11 mouse cellular contexts compared by ENCODE assay signal in genomic region chr9:112188358-112188893, GRCm38 (mm10). TPM values are rescaled to one million over a fixed set of nuclear protein-coding genes. Genes with fewer than 3 reads are reported as not detected.
DNase-seq lines count a peak whose midpoint lies in the region; TF ChIP-seq lines count a peak whose summit lies in the region.
"Had no signal": no experiment of that assay in that cellular context is flagged by ENCODE, and none has a peak within 500 bp of the region (broad histone marks: within the 10 kb centered on the region; RNA-seq: fewer than 3 reads in every experiment).

No protein-coding gene starts in this region.

- no peak for TF ChIP-seq CTCF in kidney, adult 2 months (conservative IDR thresholded peaks at IDR 0.05; ENCODE audit: insufficient read depth, insufficient read length, low read depth, low read length)

- H3K4me1 ChIP-seq in kidney, adult 2 months (ENCODE audit: control insufficient read depth, insufficient read depth, low read length) = no peaks in the 10 kb centered on the region

- H3K27ac ChIP-seq in kidney, adult 2 months (ENCODE audit: insufficient read depth, low read depth, low read length) = no peak overlapping the region
- H3K27ac ChIP-seq: liver, embryonic 13.5 days had no signal

- H3K4me3 ChIP-seq in kidney, adult 2 months (ENCODE audit: insufficient read depth, low read depth, low read length) = no peak overlapping the region
- H3K4me3 ChIP-seq: liver, embryonic 13.5 days; megakaryocyte, embryonic 14.5 days had no signal

- no peaks in the 10 kb centered on the region for H3K27me3 ChIP-seq in kidney, adult 2 months (replicated peaks; ENCODE audit: control insufficient read depth, insufficient read depth, low read length)
- H3K27me3 ChIP-seq: megakaryocyte, embryonic 14.5 days had no signal

- H3K36me3 ChIP-seq in kidney, adult 2 months (ENCODE audit: control insufficient read depth, insufficient read depth, low read length) = no peaks in the 10 kb centered on the region
- H3K36me3 ChIP-seq: liver, embryonic 13.5 days had no signal

- DNase-seq in frontal cortex, adult 2 months (ENCODE audit: extremely low spot score in 1 of 2, low spot score in 1 of 2) = peak; percentile 50 to 58
- no peak for DNase-seq in frontal cortex, postnatal 25 days (ENCODE audit: low spot score in 2 of 2)
- DNase-seq in brain, adult 2 months (ENCODE audit: low read depth, low spot score) = peak; percentile 80
- DNase-seq in cerebellum, postnatal 14 days = peak; percentile 35 to 50
- DNase-seq in layer of hippocampus, adult 8-10 months (ENCODE audit: low spot score in 2 of 2) = peak; percentile 61 to 73
- no peak for DNase-seq in embryo, embryonic 11 days
- no peak for DNase-seq in kidney, adult 2 months
- DNase-seq in thymus, postnatal 10 days (ENCODE audit: low spot score in 2 of 2) = no peak
- DNase-seq: liver, embryonic 13.5 days had no signal

- 81% methylated on average over 12 of the region's 12 CpGs for WGBS in kidney, adult 2 months

- TF ChIP-seq POLR2A in kidney, adult 2 months (IDR thresholded peaks at IDR 0.05; ENCODE audit: low read depth, low read length) = no peak

RNA-seq across cellular contexts. Expression of gene Arpp21, which starts 47.3 kb away (rescaled TPM):
- polyA plus RNA-seq in frontal cortex, adult 2 months (2012; rRNA removed) = 427 and 434 TPM in 2 replicates
- total RNA-seq in layer of hippocampus, adult 8-10 months (2022) = 100 to 1,000 TPM; 252 to 302 (median 278) TPM
- polyA plus RNA-seq in kidney, adult 2 months (2012; rRNA removed) = 0.18 and 0.74 TPM in 2 replicates
- polyA plus RNA-seq: gonadal fat pad, adult 2 months had no signal

Comparison
In these comparisons a context has a peak if more than half of its experiments do, and no peak if none do; other contexts are left out.
1. DNase-seq: peak in frontal cortex, adult 2 months (2 of 2), brain, adult 2 months (single experiment), cerebellum, postnatal 14 days (2 of 2) and layer of hippocampus, adult 8-10 months (2 of 2); none in frontal cortex, postnatal 25 days (0 of 2), embryo, embryonic 11 days (single experiment), kidney, adult 2 months (single experiment) and thymus, postnatal 10 days (0 of 2).
2. RNA of gene Arpp21, which starts 47.3 kb away (polyA plus RNA-seq): 427 to 434 TPM in frontal cortex, adult 2 months; 0.18 to 0.74 TPM in kidney, adult 2 months; every median in the first group is over 100 times any median in the second.